Mouse (Mus musculus) cerebellum, adult 2 months (tissue): ENCODE results near the gene Srrd. TPM values are rescaled to one million over a fixed set of nuclear protein-coding genes. Genes with fewer than 3 reads are reported as not detected.

ENCODE experiments used
- DNase-seq, 2 experiments: peaks; one replicate each; pipeline ENCODE4 v3.0.0; 2021
- H3K27ac ChIP-seq: fragments of 200-500 bp; 2 replicates; pipeline ENCODE4 v1.5.1; 2012; ENCODE audit warnings: low read length, control low read depth, inconsistent platforms; ENCODE audit not compliant: insufficient read depth
- H3K27me3 ChIP-seq: fragments of 200-500 bp; 2 replicates; pipeline ENCODE4 v1.6.1; 2012; ENCODE audit warnings: inconsistent platforms, mild to moderate bottlenecking, low read length, moderate library complexity; ENCODE audit not compliant: control insufficient read depth, insufficient read depth
- H3K4me1 ChIP-seq: fragments of 200-500 bp; 2 replicates; pipeline ENCODE4 v1.6.1; 2011; ENCODE audit warnings: low read length; ENCODE audit not compliant: control insufficient read depth, insufficient read depth
- H3K4me3 ChIP-seq: fragments of 200-500 bp; replicated peaks from 2 replicates; pipeline ENCODE3; 2011; ENCODE audit warnings: mild to moderate bottlenecking, low read depth, low read length, control low read depth; ENCODE audit not compliant: insufficient read depth
- CTCF ChIP-seq: fragments of 200-500 bp; IDR thresholded peaks from 2 replicates; pipeline ENCODE4 v1.5.1; 2011; ENCODE audit warnings: low read depth, mild to moderate bottlenecking, control low read depth, low read length, moderate library complexity, borderline replicate concordance; ENCODE audit not compliant: insufficient read depth
- POLR2A ChIP-seq: fragments of 200-500 bp; IDR thresholded peaks from 2 replicates; pipeline ENCODE4 v1.6.1; 2011; ENCODE audit warnings: low read length, control low read depth, borderline replicate concordance; ENCODE audit not compliant: insufficient read depth
- WGBS: fragments of 180-500 bp; shearing (Covaris S2); methylation state at CpG from one replicate; pipeline ENCODE4 v1.1.7; 2018; 5-methylcytosine and 5-hydroxymethylcytosine counted together
- polyA plus RNA-seq: library from polyadenylated mRNA; depleted of rRNA; stranded (reverse); fragments of >200 nt; gene quantifications from 2 replicates; pipeline ENCODE4 v1.2.3, GENCODE M21; 2012

The Srrd gene
- polyA plus RNA-seq, 1 experiment, result 56.6 TPM

DNA sequence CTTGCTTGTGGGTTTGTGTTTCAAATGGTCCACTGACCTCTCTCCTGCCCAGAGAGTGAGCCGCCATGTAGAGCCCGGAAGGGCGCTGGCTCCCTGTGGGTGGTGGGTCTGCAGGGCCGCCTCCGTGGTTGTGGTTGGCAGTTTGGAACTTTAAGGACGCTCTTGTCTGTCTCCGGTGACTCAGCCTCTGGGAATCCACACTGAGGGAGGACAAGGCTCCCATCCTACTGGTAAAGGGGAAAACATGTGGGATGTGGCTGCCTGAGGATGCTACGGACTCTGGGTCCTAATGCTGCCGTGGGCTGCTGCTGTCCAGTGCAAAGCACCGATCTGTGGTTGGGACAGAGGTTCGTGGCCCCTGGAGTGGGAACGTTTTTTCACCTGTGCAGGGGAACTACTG, 25.1 kb upstream of the Srrd start:
- no peak for DNase-seq
- Histone ChIP-seq H3K4me1 (peaks cover 56% of the 10 kb centered on the region), H3K4me3 (no peak overlapping the region), H3K27me3 (no peaks in the 10 kb centered on the region), H3K27ac (no peak overlapping the region)
- TF ChIP-seq POLR2A (no peak), CTCF (no peak)
- 60% methylated on average over 12 of the region's 12 CpGs for WGBS

DNA sequence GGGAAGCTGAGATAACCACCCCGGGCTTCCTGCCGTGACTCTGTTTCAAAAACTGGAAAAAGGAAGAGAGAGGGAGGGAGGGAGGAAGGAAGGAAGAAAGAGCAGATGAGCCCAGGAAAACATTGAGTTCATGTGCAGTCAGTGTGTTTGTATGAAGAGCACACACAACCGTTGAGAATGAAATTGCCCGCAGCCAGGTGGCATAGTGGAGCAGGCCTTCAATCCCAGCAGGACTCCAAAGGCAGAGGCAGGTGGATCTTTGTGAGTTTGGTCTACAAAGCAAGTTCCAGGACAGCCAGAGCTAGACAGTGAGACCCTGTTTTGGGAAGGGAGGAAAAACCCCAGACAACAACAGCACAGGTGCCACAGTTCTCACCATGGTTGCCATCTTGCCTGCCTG, 24.5 kb upstream of the Srrd start:
- H3K4me3 ChIP-seq, result no peak overlapping the region
- 59% methylated on average over 4 of the region's 4 CpGs for WGBS
- no peaks in the 10 kb centered on the region for H3K27me3 ChIP-seq
- no peak overlapping the region for H3K27ac ChIP-seq
- peaks cover 51% of the 10 kb centered on the region for H3K4me1 ChIP-seq
- no peak for DNase-seq
- TF ChIP-seq CTCF (0 out of 2 replicates have a peak, but pooled peaks have one; percentile 20), POLR2A (no peak)

DNA sequence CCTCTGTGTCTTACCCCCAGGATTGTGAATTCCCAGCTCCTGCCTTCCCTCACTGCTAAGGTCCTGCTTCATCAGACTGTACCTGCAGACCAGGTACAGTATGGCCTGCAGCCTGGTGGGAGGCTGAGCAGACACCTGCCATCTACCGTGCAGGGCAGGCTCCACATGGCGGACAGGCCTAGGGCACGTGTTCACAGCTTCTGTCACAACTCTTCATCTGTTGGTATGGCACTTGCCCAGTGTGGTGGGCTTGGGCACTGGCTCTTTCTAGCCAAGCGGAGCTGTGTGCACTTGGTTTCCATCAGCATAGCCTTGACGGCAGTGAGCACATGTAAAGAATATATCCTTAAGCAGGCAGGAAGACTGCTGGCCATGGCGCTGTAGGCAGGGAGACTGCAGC, 24.0 kb upstream of the Srrd start:
- no peak for TF ChIP-seq POLR2A
- no peak for TF ChIP-seq CTCF
- 70% methylated on average over 6 of the region's 6 CpGs for WGBS
- H3K27ac ChIP-seq, result no peak overlapping the region

DNA sequence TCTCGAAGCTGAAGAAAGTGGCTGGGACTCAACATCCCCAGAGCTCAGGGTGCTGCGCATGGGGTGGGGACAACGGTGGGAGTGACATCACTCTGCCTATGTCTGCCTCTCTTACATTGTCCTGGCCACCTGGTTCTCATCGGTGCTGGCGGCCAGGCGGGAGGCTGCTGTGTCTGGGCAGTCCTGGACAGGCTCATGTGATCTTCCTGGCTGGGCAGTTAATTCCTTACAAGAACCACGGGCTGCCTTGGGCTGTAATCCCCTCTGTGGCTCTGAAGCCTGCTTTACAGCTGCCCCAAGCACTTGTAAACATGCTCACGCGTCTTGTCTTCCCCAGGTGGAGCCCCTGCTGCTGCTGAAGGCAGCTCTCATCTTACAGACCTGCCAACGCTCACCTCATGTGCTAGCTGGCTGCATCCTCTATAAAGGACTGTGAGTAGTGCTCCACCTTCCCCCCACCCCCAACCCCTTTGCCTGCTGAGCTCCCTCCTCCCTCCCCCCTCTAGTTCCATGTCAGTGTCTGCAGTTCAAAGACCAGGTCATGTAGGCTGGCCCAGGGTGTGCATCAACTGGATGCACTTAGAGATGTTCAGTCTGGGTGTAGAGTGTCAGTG, 21.5 kb upstream of the Srrd start:
- 44% methylated on average over 10 of the region's 10 CpGs for WGBS
- no peak overlapping the region for H3K27ac ChIP-seq
- H3K27me3 ChIP-seq, result no peaks in the 10 kb centered on the region
- no peak for TF ChIP-seq CTCF
- TF ChIP-seq POLR2A, result no peak
- H3K4me3 ChIP-seq, result no peak overlapping the region
- H3K4me1 ChIP-seq, result peaks cover 25% of the 10 kb centered on the region
- DNase-seq, result no peak

More for the DNA sequence above, 24.0 kb upstream of the Srrd start:
- Histone ChIP-seq H3K4me1 (peaks cover 47% of the 10 kb centered on the region), H3K27me3 (no peaks in the 10 kb centered on the region), H3K4me3 (no peak overlapping the region)
- DNase-seq, result no peak

DNA sequence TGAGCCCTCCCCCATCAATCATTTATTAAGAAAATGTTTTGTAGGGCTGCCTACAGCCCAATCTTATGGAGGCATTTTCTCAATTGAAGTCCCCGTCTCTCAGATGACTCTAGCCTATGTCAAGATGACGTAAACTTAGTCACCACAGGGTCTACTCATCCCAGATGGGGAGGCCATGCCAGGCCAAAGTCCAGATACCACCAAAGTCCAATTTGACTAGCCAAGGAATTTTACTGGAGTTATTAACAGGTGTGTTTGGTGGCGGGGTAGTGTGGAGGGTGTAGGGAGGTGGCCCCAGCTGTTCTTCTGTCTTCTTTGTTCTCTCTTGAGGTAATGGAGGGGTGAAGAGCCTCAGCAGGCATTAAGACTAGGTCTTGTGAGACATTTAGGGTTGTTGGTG, 17.2 kb upstream of the Srrd start:
- no peak for DNase-seq
- TF ChIP-seq POLR2A (no peak), CTCF (no peak)
- Histone ChIP-seq H3K4me1 (no peaks in the 10 kb centered on the region; the same call in 1 of the 2 replicates), H3K4me3 (no peak overlapping the region), H3K27ac (no peak overlapping the region), H3K27me3 (no peaks in the 10 kb centered on the region)
- 87% methylated on average over 3 of the region's 3 CpGs for WGBS

DNA sequence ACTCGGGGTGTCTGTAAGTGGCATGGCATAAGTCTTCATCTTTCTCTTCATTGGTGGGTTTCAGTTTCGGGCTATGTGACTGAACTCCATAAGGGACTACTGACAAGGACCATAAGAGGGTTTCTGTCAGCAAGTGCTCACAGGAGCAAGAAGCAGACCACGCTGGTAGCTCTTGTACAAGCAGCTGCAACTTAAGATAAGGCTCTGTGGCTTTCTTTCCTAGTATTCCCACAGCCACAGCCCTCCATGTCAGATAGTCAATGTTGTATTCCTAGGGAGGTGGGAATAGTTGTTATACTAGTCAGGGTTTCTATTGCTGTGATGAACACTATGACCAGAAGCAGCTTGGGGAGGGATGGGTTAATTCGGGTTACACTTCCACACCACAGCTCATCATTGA, 16.7 kb upstream of the Srrd start:
- H3K27ac ChIP-seq, result no peak overlapping the region
- 97% methylated on average over 4 of the region's 4 CpGs for WGBS
- TF ChIP-seq CTCF, result no peak
- TF ChIP-seq POLR2A, result no peak
- no peaks in the 10 kb centered on the region; the same call in 1 of the 2 replicates for H3K4me1 ChIP-seq
- H3K27me3 ChIP-seq, result no peaks in the 10 kb centered on the region
- DNase-seq, result no peak
- H3K4me3 ChIP-seq, result no peak overlapping the region

DNA sequence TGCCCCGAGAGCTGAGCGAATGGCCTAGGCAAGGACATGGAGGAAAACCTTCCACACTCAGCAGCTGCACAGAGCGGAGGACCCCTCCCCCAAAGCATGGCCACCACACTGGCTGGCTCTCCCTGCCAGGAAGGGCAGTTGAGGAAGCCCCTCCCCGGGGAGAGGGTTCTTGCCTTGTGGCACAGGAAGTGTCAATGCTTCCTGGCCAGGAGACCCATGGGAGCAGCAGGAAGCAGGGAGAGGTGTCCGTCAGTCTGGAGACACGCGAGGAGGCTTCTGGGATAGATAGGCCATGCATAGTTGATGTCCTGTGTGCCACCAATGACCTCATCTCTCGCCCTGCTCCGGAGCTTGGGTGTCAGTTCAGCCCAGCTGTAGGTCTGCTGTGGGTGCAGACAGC, 13.5 kb upstream of the Srrd start:
- Histone ChIP-seq H3K4me1 (no peaks in the 10 kb centered on the region; the same call in 1 of the 2 replicates), H3K27me3 (no peaks in the 10 kb centered on the region), H3K27ac (no peak overlapping the region), H3K4me3 (no peak overlapping the region)
- no peak for TF ChIP-seq POLR2A
- 88% methylated on average over 9 of the region's 9 CpGs for WGBS
- no peak for DNase-seq

DNA sequence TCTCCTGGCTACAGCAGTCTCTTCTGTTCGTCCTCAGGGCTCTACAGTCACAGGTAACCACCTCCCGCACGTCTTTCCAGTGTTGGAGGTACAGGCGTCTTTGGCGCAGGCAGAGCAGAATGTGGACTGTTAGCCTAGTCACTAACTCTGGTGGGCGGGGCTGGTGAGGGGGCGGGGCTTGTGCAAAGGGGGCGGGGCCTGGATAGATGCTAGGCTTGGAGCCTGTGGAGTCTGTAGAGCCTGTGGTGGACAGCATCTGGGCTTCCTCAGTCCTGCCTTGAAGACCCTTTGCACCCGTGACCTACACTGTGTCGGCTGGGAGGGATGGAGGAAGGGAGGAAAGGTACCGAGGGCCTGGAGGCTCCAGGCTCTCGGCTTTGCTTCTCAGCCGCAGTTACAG, 13.1 kb upstream of the Srrd start, which contains the start of gene Gm6583:
TSS of gene Gm6583 (minus strand) at position 124 of the 400 bp plus-strand sequence.
- no peak within 1 kb of the TSS for H3K4me3 ChIP-seq
- no peaks in the 10 kb centered on the region for H3K27me3 ChIP-seq
- no peak within 1 kb of the TSS for H3K27ac ChIP-seq
- no peak for DNase-seq
- no peaks in the 10 kb centered on the region; the same call in 1 of the 2 replicates for H3K4me1 ChIP-seq
- no peak for TF ChIP-seq POLR2A
- TF ChIP-seq CTCF, result no peak
- WGBS, result 71% methylated on average over 13 of the region's 13 CpGs

DNA sequence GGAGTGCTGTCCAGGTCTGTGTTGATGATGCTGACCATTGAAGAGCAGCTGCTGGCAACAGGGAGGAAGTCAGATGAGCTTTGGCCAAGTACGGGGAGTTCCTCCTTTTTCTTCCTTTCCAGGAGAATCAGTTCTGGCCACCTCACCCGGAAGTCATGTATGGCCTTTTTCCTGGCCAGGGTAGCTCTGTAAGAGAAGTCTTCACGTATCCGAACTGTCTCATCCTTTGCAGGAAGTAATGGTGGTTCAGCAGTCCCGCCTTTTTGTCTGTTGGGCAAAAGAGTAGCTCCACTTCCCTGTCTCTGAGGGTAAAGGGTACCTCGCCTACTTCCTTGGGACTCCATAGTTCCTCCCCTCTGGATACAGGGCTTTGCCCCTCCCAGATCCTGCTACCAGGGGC, 12.7 kb upstream of the Srrd start:
- Histone ChIP-seq H3K27ac (no peak overlapping the region), H3K27me3 (no peaks in the 10 kb centered on the region), H3K4me3 (no peak overlapping the region), H3K4me1 (no peaks in the 10 kb centered on the region; the same call in 1 of the 2 replicates)
- no peak for DNase-seq
- WGBS, result 90% methylated on average over 6 of the region's 6 CpGs
- TF ChIP-seq CTCF (no peak), POLR2A (no peak)
